Mouse (Mus musculus) liver, embryonic 14.5 days (tissue): ENCODE measurements at regions not wholly inside any gene's neighbourhood (a gene's known extent, or its start where the extent isn't known, plus 50 kb on each side); places are given as distances from the start of the nearest gene placed in this dataset.

Experiments
- CTCF ChIP-seq: IDR thresholded peaks from 2 replicates; pipeline ENCODE4 v1.5.1; 2016; ENCODE audit warnings: antibody characterized with exemption, low read depth, control low read depth
- EP300 ChIP-seq: IDR thresholded peaks from 2 replicates; pipeline ENCODE4 v1.6.1; 2016; ENCODE audit warnings: antibody characterized with exemption, low read depth

- TF ChIP-seq CTCF (no peak; the same call in 1 of the 2 replicates), EP300 (no peak)
Observed at GRCm38 (mm10) chrX:19285773-19286172, 195.3 kb downstream of the Tex13c3 start.
